Mouse (Mus musculus) adrenal gland, postnatal 36 days (tissue): Measurements from ENCODE around the gene Pip4k2a. TPM values are rescaled to one million over a fixed set of nuclear protein-coding genes. Genes with fewer than 3 reads are reported as not detected.

Experiments
- DNase-seq, 2 experiments: peaks; one replicate each; pipeline ENCODE4 v3.0.0; 2021; ENCODE audit warnings: mixed read lengths in 1 of 2
- total RNA-seq, 2 experiments: library from RNA; stranded (reverse); gene quantifications; 2 replicates each; pipeline ENCODE4 v1.2.3; 2021

Pip4k2a gene
- total RNA-seq, 2 experiments from 2014 or later = 30.1 to 36.7 TPM

- DNase-seq = no peak
These were observed 73.9 kb downstream of the Pip4k2a start for GRCm38 (mm10) chr2:18923806-18924595.

GRCm38 (mm10) chr2:18923098-18923649, 74.8 kb downstream of the Pip4k2a start:
- DNase-seq = no peak

- no peak for DNase-seq
These were observed 76.3 kb downstream of the Pip4k2a start for GRCm38 (mm10) chr2:18921570-18922180.

GRCm38 (mm10) chr2:18920461-18920877, 77.5 kb downstream of the Pip4k2a start:
- DNase-seq = no peak

GRCm38 (mm10) chr2:18919797-18920354, 78.0 kb downstream of the Pip4k2a start:
- DNase-seq = no peak

GRCm38 (mm10) chr2:18917838-18918237, 80.1 kb downstream of the Pip4k2a start:
- DNase-seq = no peak

- peak; percentile 23 to 30 for DNase-seq
These were observed 80.6 kb downstream of the Pip4k2a start for GRCm38 (mm10) chr2:18917380-18917750.

GRCm38 (mm10) chr2:18916615-18917379, 81.1 kb downstream of the Pip4k2a start:
- DNase-seq = peak in 1 of 2 experiments; percentile 21

- no peak for DNase-seq
These were observed 81.9 kb downstream of the Pip4k2a start for GRCm38 (mm10) chr2:18916042-18916407.

- no peak for DNase-seq
These were observed 82.4 kb downstream of the Pip4k2a start for GRCm38 (mm10) chr2:18915372-18916041.

- no peak for DNase-seq
These were observed 83.2 kb downstream of the Pip4k2a start for GRCm38 (mm10) chr2:18914750-18915149.

GRCm38 (mm10) chr2:18913642-18914041, 84.3 kb downstream of the Pip4k2a start:
- no peak for DNase-seq

- no peak for DNase-seq
These were observed 86.5 kb downstream of the Pip4k2a start for GRCm38 (mm10) chr2:18911251-18911934.

GRCm38 (mm10) chr2:18910209-18910608, 87.7 kb downstream of the Pip4k2a start:
- DNase-seq = no peak

GRCm38 (mm10) chr2:18909713-18910112, 88.2 kb downstream of the Pip4k2a start:
- DNase-seq = peak; percentile 15 to 43

- DNase-seq = no peak
These were observed 90.7 kb downstream of the Pip4k2a start for GRCm38 (mm10) chr2:18907269-18907668.

GRCm38 (mm10) chr2:18906421-18907084, 91.4 kb downstream of the Pip4k2a start:
- DNase-seq = no peak

GRCm38 (mm10) chr2:18903301-18904068, 94.4 kb downstream of the Pip4k2a start:
- DNase-seq = no peak

GRCm38 (mm10) chr2:18901133-18901532, 96.8 kb downstream of the Pip4k2a start:
- no peak for DNase-seq

- no peak for DNase-seq
These were observed 97.3 kb downstream of the Pip4k2a start for GRCm38 (mm10) chr2:18900635-18901034.
